ENCODE assay signal across 23 mouse cellular contexts in the genomic region with DNA sequence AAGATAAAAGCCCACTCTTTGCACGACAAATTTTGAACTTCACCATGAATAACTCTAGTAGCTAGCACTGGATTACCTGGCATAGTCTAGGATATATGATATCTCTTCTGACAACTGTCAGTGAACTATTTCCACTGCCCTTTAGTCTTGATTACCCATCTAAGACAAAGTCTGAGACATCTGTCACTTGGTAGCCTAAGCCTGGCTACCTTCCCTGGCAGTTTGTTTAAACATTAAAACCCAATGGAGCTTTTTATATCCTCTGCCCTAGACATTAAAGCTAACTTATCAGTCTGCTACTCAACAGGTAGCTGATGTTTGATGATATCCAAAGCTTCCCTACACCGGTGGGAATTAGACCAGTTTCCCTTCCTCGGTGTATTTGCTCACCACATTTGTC. TPM values are rescaled to one million over a fixed set of nuclear protein-coding genes. Genes with fewer than 3 reads are reported as not detected.
DNase-seq lines count a peak whose midpoint lies in the region; ATAC-seq lines count a peak whose summit lies in the region.
"Had no signal": no experiment of that assay in that cellular context is flagged by ENCODE, and none has a peak within 500 bp of the region (broad histone marks: within the 10 kb centered on the region; RNA-seq: fewer than 3 reads in every experiment).

No protein-coding gene starts in this region.

- no peak overlapping the region for H3K4me3 ChIP-seq in kidney, embryonic 14.5 days (ENCODE audit: low read length)
- H3K4me3 ChIP-seq in kidney, embryonic 15.5 days (replicated peaks) = no peak overlapping the region
- H3K4me3 ChIP-seq: embryonic facial prominence, embryonic 13.5 days; embryonic facial prominence, embryonic 15.5 days; erythroblast, embryonic 14.5 days; forebrain, embryonic 10.5 days; forebrain, embryonic 12.5 days had no signal

- ATAC-seq in kidney, embryonic 14.5 days (ENCODE audit: low FRiP score, low TSS enrichment) = no peak
- no peak for ATAC-seq in kidney, embryonic 15.5 days (replicated peaks; ENCODE audit: low FRiP score)
- ATAC-seq: forebrain, embryonic 14.5 days had no signal

- peak; percentile 17 for DNase-seq in kidney, adult 11 months
- peak; percentile 43 to 50 for DNase-seq in kidney, adult 8-10 months
- DNase-seq in kidney, postnatal 36 days = peak; percentile 36 to 53
- DNase-seq in kidney, postnatal 4 days = no peak
- DNase-seq: adrenal gland, adult 2 months; adrenal gland, postnatal 10 days; adrenal gland, postnatal 25 days; cerebellum, adult 11 months; cerebellum, adult 18-20 months; cerebellum, adult 8-10 months; cerebellum, adult 9-11 months; cerebellum, postnatal 14 days; cerebellum, postnatal 36 days; embryo, embryonic 11 days had no signal

- no peaks in the 10 kb centered on the region for H3K27me3 ChIP-seq in kidney, embryonic 14.5 days (ENCODE audit: control insufficient read depth, insufficient read depth, low read length)
- H3K27me3 ChIP-seq in kidney, embryonic 15.5 days = no peaks in the 10 kb centered on the region
- H3K27me3 ChIP-seq: embryonic facial prominence, embryonic 13.5 days; embryonic facial prominence, embryonic 15.5 days; forebrain, embryonic 12.5 days had no signal

- H3K9ac ChIP-seq in kidney, embryonic 14.5 days (ENCODE audit: low read depth, low read length) = no peak overlapping the region
- no peak overlapping the region for H3K9ac ChIP-seq in kidney, embryonic 15.5 days
- H3K9ac ChIP-seq: embryonic facial prominence, embryonic 13.5 days; embryonic facial prominence, embryonic 15.5 days; forebrain, embryonic 12.5 days had no signal

- no peaks in the 10 kb centered on the region for H3K4me1 ChIP-seq in kidney, embryonic 14.5 days (ENCODE audit: control insufficient read depth, insufficient read depth, low read length)
- no peaks in the 10 kb centered on the region for H3K4me1 ChIP-seq in kidney, embryonic 15.5 days
- H3K4me1 ChIP-seq: embryonic facial prominence, embryonic 13.5 days; embryonic facial prominence, embryonic 15.5 days; forebrain, embryonic 10.5 days; forebrain, embryonic 12.5 days had no signal

- H3K27ac ChIP-seq in kidney, embryonic 14.5 days (ENCODE audit: low read depth, low read length) = no peak overlapping the region
- no peak overlapping the region for H3K27ac ChIP-seq in kidney, embryonic 15.5 days
- H3K27ac ChIP-seq: embryonic facial prominence, embryonic 13.5 days; embryonic facial prominence, embryonic 15.5 days; forebrain, embryonic 10.5 days; forebrain, embryonic 12.5 days had no signal

- no peaks in the 10 kb centered on the region for H3K36me3 ChIP-seq in kidney, embryonic 14.5 days (ENCODE audit: control insufficient read depth, insufficient read depth, low read length)
- H3K36me3 ChIP-seq in kidney, embryonic 15.5 days = no peaks in the 10 kb centered on the region
- H3K36me3 ChIP-seq: embryonic facial prominence, embryonic 13.5 days; embryonic facial prominence, embryonic 15.5 days; forebrain, embryonic 10.5 days; forebrain, embryonic 12.5 days had no signal

- H3K9me3 ChIP-seq in kidney, embryonic 14.5 days (ENCODE audit: control insufficient read depth, low read length) = no peaks in the 10 kb centered on the region
- no peaks in the 10 kb centered on the region for H3K9me3 ChIP-seq in kidney, embryonic 15.5 days (replicated peaks)
- H3K9me3 ChIP-seq: embryonic facial prominence, embryonic 13.5 days; embryonic facial prominence, embryonic 15.5 days; forebrain, embryonic 10.5 days; forebrain, embryonic 12.5 days had no signal

- no peak overlapping the region for H3K4me2 ChIP-seq in kidney, embryonic 14.5 days (replicated peaks; ENCODE audit: low read depth, low read length)
- no peak overlapping the region for H3K4me2 ChIP-seq in kidney, embryonic 15.5 days
- H3K4me2 ChIP-seq: embryonic facial prominence, embryonic 13.5 days; embryonic facial prominence, embryonic 15.5 days; forebrain, embryonic 12.5 days had no signal

- WGBS in kidney, embryonic 14.5 days = 54% methylated on average over 3 of the region's 3 CpGs
- 52% methylated on average over 3 of the region's 3 CpGs for WGBS in kidney, embryonic 15.5 days

RNA-seq across cellular contexts. Expression of gene Ptpn20, which starts 36.0 kb away (rescaled TPM):
- polyA plus RNA-seq in kidney, embryonic 14.5 days (2014; fragmentation: Nextera tagmentation; extraction: Ambion mirVana) = not detected in 2 replicates
- not detected in 2 replicates for polyA plus RNA-seq in kidney, embryonic 15.5 days (2015; fragmentation: Nextera tagmentation; extraction: Ambion mirVana)
- polyA plus RNA-seq: adrenal gland, adult 2 months; C2C12; embryonic facial prominence, embryonic 13.5 days; forebrain, embryonic 10.5 days; forebrain, embryonic 12.5 days had no signal

Comparison
In these comparisons a context has a peak if more than half of its experiments do, and no peak if none do; other contexts are left out.
1. DNase-seq: peak in kidney, adult 11 months (single experiment), kidney, adult 8-10 months (2 of 2) and kidney, postnatal 36 days (2 of 2); none in kidney, postnatal 4 days (0 of 2).